Mouse (Mus musculus): ENCODE measurements around the gene Prss1.
A peak's percentile ranks its signal among the peaks of the same experiment; 100 is the strongest.
"Not testable (repeated sequence)": the region's sequence is repeated elsewhere in the genome, so short reads cannot be mapped to it uniquely, and the experiment has no call there.

Prss1 gene

GRCm38 (mm10) chr6:41458632-41459031 is at the start of gene Prss1:
Prss1 (plus strand) TSS chr6:41458932.
- not testable (repeated sequence) for DNase-seq

GRCm38 (mm10) chr6:41442261-41442660 is 16.5 kb upstream of the Prss1 start:
- not testable (repeated sequence) for DNase-seq

- DNase-seq, result not testable (repeated sequence)
Observed at GRCm38 (mm10) chr6:41446045-41446444, 12.7 kb upstream of the Prss1 start, which contains the start of gene Gm10334. Gm10334 (minus strand) TSS chr6:41446145.

GRCm38 (mm10) chr6:41499374-41499773 is 40.6 kb downstream of the Prss1 start:
- DNase-seq, result no peak

- no peak for DNase-seq
Observed at GRCm38 (mm10) chr6:41504915-41505314, 46.2 kb downstream of the Prss1 start.

- DNase-seq, result peak; percentile 57
Observed at GRCm38 (mm10) chr6:41505323-41505722, 46.6 kb downstream of the Prss1 start.
